Mouse (Mus musculus) G1E (cell line): ENCODE measurements around the gene Akt3. TPM values are rescaled to one million over a fixed set of nuclear protein-coding genes. Genes with fewer than 3 reads are reported as not detected.

Source experiments
- ATAC-seq: 2 replicates; pipeline ENCODE4 v1.8.0; 2016; ENCODE audit warnings: mild to moderate bottlenecking; ENCODE audit not compliant: insufficient number of reproducible peaks, poor library complexity, low FRiP score, severe bottlenecking; ENCODE audit errors: extremely low read depth
- DNase-seq: peaks from one replicate; pipeline ENCODE4 v3.0.0; 2012; ENCODE audit warnings: low spot score
- H3K27me3 ChIP-seq: 2 replicates; pipeline ENCODE4 v1.6.1; 2012; ENCODE audit warnings: mild to moderate bottlenecking, low read length, inconsistent platforms; ENCODE audit not compliant: insufficient read depth
- H3K36me3 ChIP-seq: replicated peaks from 2 replicates; pipeline ENCODE3; 2012; ENCODE audit warnings: mild to moderate bottlenecking, inconsistent platforms
- H3K4me1 ChIP-seq: 2 replicates; pipeline ENCODE4 v1.6.1; 2012; ENCODE audit warnings: low read depth, low read length, inconsistent platforms, mixed read lengths; ENCODE audit not compliant: insufficient read depth
- H3K4me3 ChIP-seq: 2 replicates; pipeline ENCODE4 v1.5.1; 2012; ENCODE audit warnings: low read depth, mild to moderate bottlenecking, inconsistent platforms, low read length, moderate library complexity, mixed read lengths
- H3K9me3 ChIP-seq: replicated peaks from 2 replicates; pipeline ENCODE4 v1.6.1; 2012; ENCODE audit warnings: inconsistent platforms
- CTCF ChIP-seq: IDR thresholded peaks from 2 replicates; pipeline ENCODE4 v1.5.1; 2012; ENCODE audit warnings: low read depth, low read length, inconsistent platforms, mixed read lengths
- GATA1 ChIP-seq: IDR thresholded peaks from 2 replicates; pipeline ENCODE4 v1.6.1; 2012; ENCODE audit warnings: borderline replicate concordance, low read length, inconsistent platforms, mixed read lengths
- GATA2 ChIP-seq: IDR thresholded peaks from 2 replicates; pipeline ENCODE4 v1.6.1; 2012; ENCODE audit warnings: low read depth, low read length, inconsistent platforms, borderline replicate concordance
- POLR2AphosphoS5 ChIP-seq: IDR thresholded peaks from 2 replicates; pipeline ENCODE4 v1.6.1; 2012; ENCODE audit warnings: low read depth, low read length, inconsistent platforms; ENCODE audit not compliant: insufficient replicate concordance
- TAL1 ChIP-seq: conservative IDR thresholded peaks from 2 replicates; pipeline ENCODE4 v1.6.1; 2012; ENCODE audit warnings: low read depth, low read length, inconsistent platforms, mixed read lengths
- polyA plus RNA-seq: library from polyadenylated mRNA; stranded (reverse); fragments of >175 nt; gene quantifications from 2 replicates; pipeline ENCODE4 v1.2.3, GENCODE M21; 2012
- total RNA-seq, 2 experiments: library from RNA; stranded (forward) in 1 of 2; stranded (reverse) in 1 of 2; fragments of 200-1000 nt in 1 of 2; fragments of >200 nt in 1 of 2; fragmentation: Nextera tagmentation in 1 of 2; gene quantifications; 2 replicates each; pipeline ENCODE4 v1.2.3; 2014 to 2017

The Akt3 gene
- total and polyA plus RNA-seq, 3 experiments, result 0.05 TPM; not detected in 2

GRCm38 (mm10) chr1:176971479-176971797 lies 286.6 kb downstream of the Akt3 start:
- Histone ChIP-seq H3K4me1 (no peaks in the 10 kb centered on the region), H3K27me3 (no peaks in the 10 kb centered on the region), H3K4me3 (no peak overlapping the region), H3K9me3 (no peaks in the 10 kb centered on the region), H3K36me3 (peaks cover 9% of the 10 kb centered on the region)
- DNase-seq, result no peak
- no peak for ATAC-seq
- no peak for TF ChIP-seq TAL1
- no peak for TF ChIP-seq GATA1
- no peak for TF ChIP-seq CTCF
- TF ChIP-seq GATA2, result no peak

- H3K4me1 ChIP-seq, result no peaks in the 10 kb centered on the region
- TF ChIP-seq CTCF (no peak), POLR2AphosphoS5 (no peak), GATA1 (no peak), GATA2 (no peak), TAL1 (no peak)
- DNase-seq (no peak), ATAC-seq (no peak)
- no peaks in the 10 kb centered on the region for H3K9me3 ChIP-seq
- H3K27me3 ChIP-seq, result no peaks in the 10 kb centered on the region
- no peak overlapping the region for H3K4me3 ChIP-seq
- peaks cover 11% of the 10 kb centered on the region for H3K36me3 ChIP-seq
Observed at GRCm38 (mm10) chr1:176970635-176971478, 287.1 kb downstream of the Akt3 start.

Other genes starting within 250 kb of the Akt3 start
- gene Zbtb18, start 184.1 kb upstream of the Akt3 start, total RNA-seq (2014; fragmentation: Nextera tagmentation), result 40.3 and 42.7 TPM in 2 replicates
- gene Zbtb18, start 184.1 kb upstream of the Akt3 start, total RNA-seq (2017), result 12.8 and 16.1 TPM in 2 replicates
- gene Zbtb18, start 184.1 kb upstream of the Akt3 start, polyA plus RNA-seq, result 6.6 and 13.0 TPM in 2 replicates